Mouse (Mus musculus) forebrain, embryonic 16.5 days (tissue): Measurements from ENCODE around the gene Osgep. TPM values are rescaled to one million over a fixed set of nuclear protein-coding genes. Genes with fewer than 3 reads are reported as not detected.
A peak's percentile ranks its signal among the peaks of the same experiment; 100 is the strongest.

Experiments used
- ATAC-seq: fragments of 200-750 bp; cut with Nextera tagmentation; 2 replicates; pipeline ENCODE4 v1.8.0; 2017; ENCODE audit warnings: mild to moderate bottlenecking, moderate library complexity
- H3K27ac ChIP-seq: fragments of 300-500 bp; sonication (generic); 2 replicates; pipeline ENCODE4 v1.5.1; 2014; ENCODE audit warnings: low read length, control low read depth
- H3K27me3 ChIP-seq: fragments of 300-500 bp; sonication (generic); replicated peaks from 2 replicates; pipeline ENCODE4 v1.6.1; 2014; ENCODE audit warnings: low read length; ENCODE audit not compliant: control insufficient read depth, insufficient read depth
- H3K36me3 ChIP-seq: fragments of 300-500 bp; sonication (generic); 2 replicates; pipeline ENCODE4 v1.6.1; 2014; ENCODE audit not compliant: control insufficient read depth, insufficient read depth
- H3K4me1 ChIP-seq: fragments of 300-500 bp; sonication (generic); replicated peaks from 2 replicates; pipeline ENCODE4 v1.6.1; 2014; ENCODE audit warnings: low read length; ENCODE audit not compliant: control insufficient read depth, insufficient read depth
- H3K4me2 ChIP-seq: fragments of 300-500 bp; sonication (generic); 2 replicates; pipeline ENCODE4 v1.6.1; 2014; ENCODE audit warnings: mild to moderate bottlenecking, low read length, control low read depth
- H3K4me3 ChIP-seq: fragments of 300-500 bp; sonication (generic); replicated peaks from 2 replicates; pipeline ENCODE4 v1.5.1; 2014; ENCODE audit warnings: mild to moderate bottlenecking, low read length, control low read depth
- H3K9ac ChIP-seq: fragments of 300-500 bp; sonication (generic); replicated peaks from 2 replicates; pipeline ENCODE4 v1.6.1; 2014; ENCODE audit warnings: low read depth, low read length, control low read depth
- H3K9me3 ChIP-seq: fragments of 300-500 bp; sonication (generic); 2 replicates; pipeline ENCODE4 v1.6.1; 2016; ENCODE audit warnings: low read length; ENCODE audit not compliant: control insufficient read depth
- WGBS: fragments of 180-500 bp; shearing (Covaris S2); extraction: QIAGEN DNeasy Blood & Tissue Kit; methylation state at CpG from one replicate; pipeline ENCODE4 v1.1.7; 2014; 5-methylcytosine and 5-hydroxymethylcytosine counted together
- polyA plus RNA-seq: library from polyadenylated mRNA; unstranded; fragments of >200 nt; fragmentation: Nextera tagmentation; extraction: Ambion mirVana; gene quantifications from 2 replicates; pipeline ENCODE4 v1.2.1, GENCODE M21; 2015

Osgep gene
- polyA plus RNA-seq, 1 experiment from 2014 or later, result 146 TPM

DNA sequence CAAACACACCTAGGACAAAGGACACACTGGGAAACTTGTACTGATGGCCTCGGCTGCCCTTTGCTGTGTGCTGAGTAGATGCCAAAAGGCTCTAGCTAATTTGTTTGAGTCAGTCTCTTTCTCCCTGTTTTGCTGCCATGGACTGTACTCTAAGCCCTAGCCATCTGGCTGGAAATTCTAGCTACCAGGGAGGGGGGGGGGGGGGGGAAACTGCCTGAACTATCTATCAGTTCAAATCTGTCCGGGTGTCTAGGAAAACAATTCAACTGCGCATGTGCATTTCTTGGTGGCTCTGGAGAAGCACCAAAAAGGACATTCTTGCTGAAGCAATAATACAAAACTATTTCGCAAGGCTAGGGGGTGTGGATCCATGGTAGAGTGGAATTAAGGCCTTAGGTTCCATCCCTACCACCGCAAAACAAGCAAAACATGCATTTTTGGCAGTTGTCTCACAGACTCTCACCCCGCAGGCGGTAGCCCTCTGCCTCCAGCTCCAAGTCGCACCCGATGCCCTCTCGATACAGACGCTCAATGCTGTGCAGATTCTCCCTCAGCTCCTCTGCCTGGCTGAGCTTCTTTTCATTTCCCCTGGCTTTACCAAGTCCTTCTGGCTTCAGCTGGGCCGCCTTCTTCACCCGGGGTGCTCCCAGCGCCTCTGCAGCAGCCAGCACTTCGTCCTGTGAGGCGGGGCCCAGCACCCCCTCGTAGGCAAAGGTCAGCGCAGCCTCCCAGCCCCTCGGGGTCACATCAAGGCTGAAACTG, 28.5 kb downstream of the Osgep start:
- peak overlapping the region; percentile 54 for H3K4me3 ChIP-seq
- H3K9ac ChIP-seq, result peak overlapping the region; percentile 63
- H3K27me3 ChIP-seq, result no peaks in the 10 kb centered on the region
- no peaks in the 10 kb centered on the region for H3K9me3 ChIP-seq
- H3K36me3 ChIP-seq, result no peaks in the 10 kb centered on the region
- peak overlapping the region; percentile 94 for H3K4me2 ChIP-seq
- peak; percentile 53 for ATAC-seq
- H3K4me1 ChIP-seq, result peaks cover 14% of the 10 kb centered on the region
- 19% methylated on average over 19 of the region's 19 CpGs for WGBS
- no peak overlapping the region for H3K27ac ChIP-seq

GRCm38 (mm10) chr14:50895407-50895806, 29.3 kb downstream of the Osgep start:
- Histone ChIP-seq H3K36me3 (no peaks in the 10 kb centered on the region), H3K27ac (no peak overlapping the region), H3K27me3 (no peaks in the 10 kb centered on the region), H3K9ac (no peak overlapping the region), H3K9me3 (no peaks in the 10 kb centered on the region), H3K4me2 (no peak overlapping the region), H3K4me1 (peaks cover 14% of the 10 kb centered on the region), H3K4me3 (no peak overlapping the region)
- ATAC-seq, result no peak

DNA sequence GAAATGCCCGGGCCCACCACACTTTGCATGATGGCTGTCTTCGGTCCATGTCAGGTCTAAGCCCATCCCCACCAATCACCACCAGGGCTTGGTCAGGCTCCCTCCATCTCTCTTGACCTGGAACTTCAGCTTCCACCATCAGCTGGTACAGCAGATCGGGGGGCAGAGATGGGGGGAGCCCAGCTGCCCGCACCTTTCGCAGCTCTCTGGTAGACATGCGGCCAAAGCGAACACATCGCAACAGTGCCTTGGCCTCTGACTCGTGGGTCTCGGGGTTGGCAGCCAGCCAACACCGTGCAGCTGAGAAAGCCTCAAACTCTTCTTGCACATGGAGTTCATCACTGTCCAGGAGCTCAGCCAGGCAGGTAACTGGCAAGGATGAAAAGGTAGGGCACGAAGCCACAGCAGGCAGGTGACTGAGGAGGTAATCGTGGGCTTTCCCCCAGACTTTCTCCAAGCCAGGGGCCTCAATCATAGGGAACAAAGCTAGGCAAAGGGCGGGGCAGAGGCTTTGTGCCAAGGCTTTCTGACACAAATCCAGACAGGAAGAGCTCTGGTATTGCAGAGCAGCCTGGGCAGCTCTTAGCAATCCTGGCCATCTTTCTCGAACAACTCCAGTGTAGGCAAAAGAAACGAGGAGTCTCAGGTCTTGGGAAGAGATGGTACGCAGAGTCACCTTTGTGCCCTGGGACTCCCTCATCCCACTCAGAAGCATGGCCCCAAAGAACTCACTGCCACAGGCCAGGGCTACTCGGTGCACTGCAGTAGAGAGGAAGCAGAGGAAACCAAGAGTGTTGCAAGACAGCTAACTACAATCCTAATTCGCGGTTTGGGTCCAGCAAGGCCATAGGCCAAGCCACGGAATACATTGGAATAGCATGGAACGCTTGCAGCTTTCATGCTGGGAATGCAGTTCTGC, 31.9 kb downstream of the Osgep start:
- H3K9me3 ChIP-seq, result no peaks in the 10 kb centered on the region

GRCm38 (mm10) chr14:50892091-50892490, 32.6 kb downstream of the Osgep start:
- Histone ChIP-seq H3K27ac (no peak overlapping the region), H3K27me3 (no peaks in the 10 kb centered on the region), H3K4me2 (no peak overlapping the region), H3K9me3 (no peaks in the 10 kb centered on the region), H3K36me3 (no peaks in the 10 kb centered on the region), H3K4me3 (no peak overlapping the region), H3K9ac (no peak overlapping the region), H3K4me1 (peaks cover 13% of the 10 kb centered on the region)
- 90% methylated on average over 7 of the region's 7 CpGs for WGBS
- no peak for ATAC-seq

More for the DNA sequence above, 31.9 kb downstream of the Osgep start:
- H3K27ac ChIP-seq, result no peak overlapping the region
- no peak for ATAC-seq
- no peak overlapping the region for H3K4me2 ChIP-seq
- WGBS, result 83% methylated on average over 22 of the region's 22 CpGs
- H3K36me3 ChIP-seq, result no peaks in the 10 kb centered on the region
- H3K9ac ChIP-seq, result no peak overlapping the region
- H3K4me1 ChIP-seq, result peaks cover 14% of the 10 kb centered on the region
- no peak overlapping the region for H3K4me3 ChIP-seq
- no peaks in the 10 kb centered on the region for H3K27me3 ChIP-seq

- Histone ChIP-seq H3K4me3 (no peak overlapping the region), H3K9me3 (no peaks in the 10 kb centered on the region), H3K4me2 (no peak overlapping the region), H3K36me3 (no peaks in the 10 kb centered on the region), H3K27ac (no peak overlapping the region), H3K9ac (no peak overlapping the region), H3K4me1 (peaks cover 8% of the 10 kb centered on the region), H3K27me3 (no peaks in the 10 kb centered on the region)
- WGBS, result 89% methylated on average over 8 of the region's 8 CpGs
- no peak for ATAC-seq
Measured at GRCm38 (mm10) chr14:50891621-50892020, 33.1 kb downstream of the Osgep start.

GRCm38 (mm10) chr14:50876236-50876950, 48.3 kb downstream of the Osgep start:
- Histone ChIP-seq H3K9me3 (no peaks in the 10 kb centered on the region), H3K4me1 (no peaks in the 10 kb centered on the region), H3K27ac (no peak overlapping the region), H3K36me3 (no peaks in the 10 kb centered on the region), H3K27me3 (no peaks in the 10 kb centered on the region), H3K9ac (no peak overlapping the region), H3K4me2 (no peak overlapping the region), H3K4me3 (no peak overlapping the region)
- no peak for ATAC-seq
- 87% methylated on average over 6 of the region's 6 CpGs for WGBS

GRCm38 (mm10) chr14:50875591-50876230, 49.0 kb downstream of the Osgep start:
- Histone ChIP-seq H3K9me3 (no peaks in the 10 kb centered on the region), H3K4me1 (peaks cover 2% of the 10 kb centered on the region)
- 80% methylated on average over 6 of the region's 6 CpGs for WGBS

GRCm38 (mm10) chr14:50875175-50875574, 49.5 kb downstream of the Osgep start:
- Histone ChIP-seq H3K4me3 (no peak overlapping the region), H3K36me3 (no peaks in the 10 kb centered on the region), H3K4me1 (peaks cover 7% of the 10 kb centered on the region), H3K27ac (no peak overlapping the region), H3K27me3 (no peaks in the 10 kb centered on the region), H3K9me3 (no peaks in the 10 kb centered on the region), H3K9ac (no peak overlapping the region), H3K4me2 (no peak overlapping the region)
- no peak for ATAC-seq
- WGBS, result 88% methylated on average over 3 of the region's 3 CpGs

More at GRCm38 (mm10) chr14:50875591-50876230, 49.0 kb downstream of the Osgep start:
- ATAC-seq, result no peak
- no peaks in the 10 kb centered on the region for H3K27me3 ChIP-seq
- H3K36me3 ChIP-seq, result no peaks in the 10 kb centered on the region
- H3K27ac ChIP-seq, result no peak overlapping the region
- no peak overlapping the region for H3K9ac ChIP-seq
- H3K4me3 ChIP-seq, result no peak overlapping the region
- no peak overlapping the region for H3K4me2 ChIP-seq
